Mouse (Mus musculus): ENCODE results near the gene Tssk3.

DNA sequence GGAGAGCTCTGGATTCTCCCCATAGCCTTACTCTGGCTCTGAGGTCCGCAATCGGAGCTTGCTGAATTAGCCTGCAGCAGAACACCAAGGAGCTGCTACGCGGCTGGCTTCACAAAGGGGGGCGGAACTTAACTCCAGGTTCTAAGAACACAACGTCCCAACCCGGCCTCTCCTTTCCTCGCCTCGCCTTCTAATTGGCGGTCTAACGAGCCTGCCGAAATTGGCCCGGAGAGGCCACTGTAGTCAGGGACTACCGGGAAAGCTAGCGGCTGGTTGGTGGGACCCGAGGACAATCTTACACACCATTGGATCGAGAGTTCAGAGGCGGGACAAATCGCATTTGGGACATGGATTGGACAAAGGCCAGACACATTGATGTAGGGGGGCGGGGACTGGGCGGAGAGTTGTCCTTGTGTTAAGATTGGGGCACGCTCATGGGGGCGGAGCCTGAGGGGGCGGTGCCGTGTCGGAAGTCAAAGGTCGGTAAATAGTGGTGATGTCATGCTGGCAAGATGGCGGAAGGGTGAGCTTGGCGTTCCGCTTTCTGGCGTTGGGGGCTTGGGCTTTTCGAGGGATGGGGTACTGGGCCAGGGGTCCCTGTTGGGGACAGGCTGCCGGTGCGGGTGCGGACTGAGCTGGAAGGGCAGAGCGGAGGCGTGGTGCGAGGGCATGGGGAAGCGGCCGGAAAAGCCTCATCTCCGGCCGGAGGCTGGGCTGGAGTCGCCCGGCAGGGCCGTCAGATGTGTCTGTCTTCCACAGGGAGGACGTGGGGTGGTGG lies 29.4 kb downstream of the Tssk3 start, which contains the start of gene Bsdc1:
- no peak for TF ChIP-seq TAL1 (conservative IDR thresholded peaks at IDR 0.05; ENCODE audit: low read depth, low read length)
- no peak for TF ChIP-seq CTCF (IDR thresholded peaks at IDR 0.05; ENCODE audit: low read depth, low read length)
